In the genomic region with DNA sequence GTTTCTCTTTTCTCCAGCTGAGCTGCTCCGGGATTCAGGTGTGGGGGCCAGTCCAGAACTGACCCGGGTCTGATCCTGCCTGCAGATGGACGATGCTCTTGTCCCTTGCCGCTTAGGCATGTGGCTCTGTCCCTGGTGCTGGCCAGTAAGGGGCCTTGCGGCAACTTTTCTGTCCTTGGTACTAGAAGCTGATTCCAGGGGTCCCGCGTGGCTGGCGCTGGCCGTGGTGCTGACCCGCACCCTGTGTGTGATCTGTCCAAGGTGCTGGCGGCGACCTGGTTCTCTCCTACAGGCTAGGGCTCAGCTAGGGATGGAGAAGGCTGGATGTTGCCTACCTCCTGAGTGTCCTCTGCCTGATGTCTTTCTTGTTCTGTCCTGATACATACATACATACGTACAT, we compare ENCODE assay signal across 10 mouse cellular contexts. TPM values are rescaled to one million over a fixed set of nuclear protein-coding genes. Genes with fewer than 3 reads are reported as not detected.
A peak's percentile ranks its signal among the peaks of the same experiment; 100 is the strongest.
DNase-seq lines count a peak whose midpoint lies in the region; ATAC-seq and TF ChIP-seq lines count a peak whose summit lies in the region.
"Had no signal": no experiment of that assay in that cellular context is flagged by ENCODE, and none has a peak within 500 bp of the region (broad histone marks: within the 10 kb centered on the region; RNA-seq: fewer than 3 reads in every experiment).

No protein-coding gene starts in this region.

- H3K4me3 ChIP-seq in heart, embryonic 10.5 days, result no peak overlapping the region
- H3K4me3 ChIP-seq in heart, embryonic 11.5 days (ENCODE audit: low read depth, low read length), result no peak overlapping the region
- H3K4me3 ChIP-seq in G1E (ENCODE audit: low read depth, low read length), result no peak overlapping the region
- H3K4me3 ChIP-seq in embryonic facial prominence, embryonic 14.5 days (ENCODE audit: low read depth, low read length), result no peak overlapping the region
- no peak overlapping the region for H3K4me3 ChIP-seq in liver, embryonic 16.5 days (ENCODE audit: low read depth, low read length)
- H3K4me3 ChIP-seq: heart, adult 2 months; neural tube, embryonic 13.5 days had no signal

- no peak for ATAC-seq in heart, embryonic 11.5 days (replicated peaks; ENCODE audit: insufficient number of reproducible peaks, low FRiP score, low TSS enrichment)
- no peak; the same call in 1 of the 2 replicates for ATAC-seq in G1E (ENCODE audit: extremely low read depth, insufficient number of reproducible peaks, low FRiP score, poor library complexity, severe bottlenecking)
- peak; percentile 49; the same call in 1 of the 2 replicates for ATAC-seq in embryonic facial prominence, embryonic 14.5 days (ENCODE audit: low read depth)
- ATAC-seq in liver, embryonic 16.5 days (ENCODE audit: low read depth), result 0 out of 2 replicates have a peak, but pooled peaks have one; percentile 7
- no peak for ATAC-seq in inflammation-experienced regulatory T-cells, adult 6 months

- H3K27ac ChIP-seq in heart, embryonic 10.5 days, result no peak overlapping the region
- H3K27ac ChIP-seq in heart, embryonic 11.5 days (ENCODE audit: low read depth, low read length), result no peak overlapping the region
- no peak overlapping the region for H3K27ac ChIP-seq in embryonic facial prominence, embryonic 14.5 days (replicated peaks; ENCODE audit: low read depth, low read length)
- H3K27ac ChIP-seq in liver, embryonic 16.5 days (ENCODE audit: low read length), result no peak overlapping the region
- H3K27ac ChIP-seq: heart, adult 2 months; neural tube, embryonic 13.5 days had no signal

- H3K36me3 ChIP-seq in heart, embryonic 10.5 days, result peaks cover 49% of the 10 kb centered on the region
- H3K36me3 ChIP-seq in heart, embryonic 11.5 days (ENCODE audit: control insufficient read depth, insufficient read depth, low read length), result peaks cover 20% of the 10 kb centered on the region
- H3K36me3 ChIP-seq in G1E (replicated peaks), result peaks cover 99% of the 10 kb centered on the region
- H3K36me3 ChIP-seq in embryonic facial prominence, embryonic 14.5 days (ENCODE audit: control insufficient read depth, insufficient read depth, low read length), result peaks cover 68% of the 10 kb centered on the region
- H3K36me3 ChIP-seq in liver, embryonic 16.5 days (ENCODE audit: control insufficient read depth, insufficient read depth), result peaks cover 14% of the 10 kb centered on the region

- 0 out of 2 replicates have a peak, but pooled peaks cover 2% of the 10 kb centered on the region for H3K4me1 ChIP-seq in heart, embryonic 10.5 days
- no peaks in the 10 kb centered on the region for H3K4me1 ChIP-seq in heart, embryonic 11.5 days (ENCODE audit: control insufficient read depth, insufficient read depth, low read length)
- H3K4me1 ChIP-seq in G1E (ENCODE audit: insufficient read depth, low read depth, low read length), result peaks cover 22% of the 10 kb centered on the region
- no peaks in the 10 kb centered on the region for H3K4me1 ChIP-seq in embryonic facial prominence, embryonic 14.5 days (ENCODE audit: control insufficient read depth, insufficient read depth, low read length)
- peaks cover 13% of the 10 kb centered on the region for H3K4me1 ChIP-seq in liver, embryonic 16.5 days (ENCODE audit: control insufficient read depth, low read depth, low read length)
- H3K4me1 ChIP-seq: neural tube, embryonic 13.5 days had no signal

- TF ChIP-seq CTCF in G1E (IDR thresholded peaks at IDR 0.05; ENCODE audit: low read depth, low read length), result no peak

- 14% methylated on average over 13 of the region's 13 CpGs for WGBS in heart, embryonic 10.5 days
- 17% methylated on average over 13 of the region's 13 CpGs for WGBS in heart, embryonic 11.5 days (ENCODE audit: insufficient replicate concordance)
- 15% methylated on average over 11 of the region's 13 CpGs for WGBS in embryonic facial prominence, embryonic 14.5 days
- 35% methylated on average over 13 of the region's 13 CpGs for WGBS in liver, embryonic 16.5 days (ENCODE audit: insufficient replicate concordance)

- peak; percentile 94 for DNase-seq in heart, embryonic 10.5 days (ENCODE audit: low spot score)
- peak; percentile 60 for DNase-seq in G1E (ENCODE audit: low spot score)
- DNase-seq in embryonic facial prominence, embryonic 14.5 days (ENCODE audit: low spot score), result peak; percentile 78
- peak; percentile 75 for DNase-seq in thymus, postnatal 4 days
- DNase-seq in layer of hippocampus, adult 18-20 months (ENCODE audit: low spot score in 2 of 2), result no peak

- no peak overlapping the region for H3K4me2 ChIP-seq in heart, embryonic 11.5 days
- no peak overlapping the region for H3K4me2 ChIP-seq in embryonic facial prominence, embryonic 14.5 days (ENCODE audit: low read depth, low read length)
- no peak overlapping the region for H3K4me2 ChIP-seq in liver, embryonic 16.5 days (ENCODE audit: low read depth, low read length)
- H3K4me2 ChIP-seq: neural tube, embryonic 13.5 days had no signal

- no peak overlapping the region for H3K9ac ChIP-seq in heart, embryonic 11.5 days (ENCODE audit: low read depth, low read length)
- no peak overlapping the region for H3K9ac ChIP-seq in embryonic facial prominence, embryonic 14.5 days (ENCODE audit: low read depth, low read length)
- no peak overlapping the region for H3K9ac ChIP-seq in liver, embryonic 16.5 days (ENCODE audit: low read depth, low read length)
- H3K9ac ChIP-seq: neural tube, embryonic 13.5 days had no signal

- H3K27me3 ChIP-seq in heart, embryonic 10.5 days (ENCODE audit: insufficient read depth, poor library complexity, severe bottlenecking), result no peaks in the 10 kb centered on the region
- H3K27me3 ChIP-seq in heart, embryonic 11.5 days (ENCODE audit: control insufficient read depth, insufficient read depth, low read length), result no peaks in the 10 kb centered on the region
- no peaks in the 10 kb centered on the region for H3K27me3 ChIP-seq in G1E (ENCODE audit: insufficient read depth, low read length)
- no peaks in the 10 kb centered on the region for H3K27me3 ChIP-seq in embryonic facial prominence, embryonic 14.5 days (replicated peaks; ENCODE audit: control insufficient read depth, insufficient read depth, low read length)
- no peaks in the 10 kb centered on the region for H3K27me3 ChIP-seq in liver, embryonic 16.5 days (ENCODE audit: control insufficient read depth, insufficient read depth, low read depth, low read length)
- H3K27me3 ChIP-seq: neural tube, embryonic 13.5 days had no signal

- no peaks in the 10 kb centered on the region for H3K9me3 ChIP-seq in heart, embryonic 10.5 days
- no peaks in the 10 kb centered on the region for H3K9me3 ChIP-seq in heart, embryonic 11.5 days (replicated peaks; ENCODE audit: control insufficient read depth, low read length)
- H3K9me3 ChIP-seq in G1E (replicated peaks), result no peaks in the 10 kb centered on the region
- no peaks in the 10 kb centered on the region for H3K9me3 ChIP-seq in embryonic facial prominence, embryonic 14.5 days (ENCODE audit: control insufficient read depth, low read length)
- no peaks in the 10 kb centered on the region for H3K9me3 ChIP-seq in liver, embryonic 16.5 days (replicated peaks; ENCODE audit: control insufficient read depth, low read length)
- H3K9me3 ChIP-seq: neural tube, embryonic 13.5 days had no signal

RNA-seq across cellular contexts. Expression of gene Tas1r3, which starts 3.8 kb away (rescaled TPM):
- polyA plus RNA-seq in heart, embryonic 10.5 days (2016; fragmentation: Nextera tagmentation; extraction: Ambion mirVana), result 0.13 and 0.14 TPM in 2 replicates
- 0.11 and 0.18 TPM in 2 replicates for polyA plus RNA-seq in heart, embryonic 11.5 days (2014; fragmentation: Nextera tagmentation; extraction: Ambion mirVana)
- 1.6 and 1.7 TPM in 2 replicates for total RNA-seq in G1E (2014; fragmentation: Nextera tagmentation)
- 0.52 and 0.60 TPM in 2 replicates for total RNA-seq in G1E (2017)
- polyA plus RNA-seq in G1E (2012), result 0.02 and 0.03 TPM in 2 replicates
- 0.36 and 0.38 TPM in 2 replicates for polyA plus RNA-seq in embryonic facial prominence, embryonic 14.5 days (2014; fragmentation: Nextera tagmentation; extraction: Ambion mirVana)
- polyA plus RNA-seq in liver, embryonic 16.5 days (2015; fragmentation: Nextera tagmentation; extraction: Ambion mirVana), result 0.11 and 0.14 TPM in 2 replicates
- under 1 TPM; 0.16 to 0.40 (median 0.30) TPM for polyA plus RNA-seq in inflammation-experienced regulatory T-cells, adult 6 months (2017; shearing (Covaris generic))
- total RNA-seq in layer of hippocampus, adult 18-20 months (2021), result under 1 TPM; 0.30 to 0.35 TPM

RNA-seq across cellular contexts. Expression of gene Cptp, which starts 9.9 kb away (rescaled TPM):
- polyA plus RNA-seq in heart, embryonic 10.5 days (2016; fragmentation: Nextera tagmentation; extraction: Ambion mirVana), result 14.0 and 16.2 TPM in 2 replicates
- 12.2 and 12.8 TPM in 2 replicates for polyA plus RNA-seq in heart, embryonic 11.5 days (2014; fragmentation: Nextera tagmentation; extraction: Ambion mirVana)
- 6.7 and 11.8 TPM in 2 replicates for total RNA-seq in G1E (2014; fragmentation: Nextera tagmentation)
- 9.3 and 9.5 TPM in 2 replicates for total RNA-seq in G1E (2017)
- polyA plus RNA-seq in G1E (2012), result 1.1 and 3.6 TPM in 2 replicates
- 15.6 and 16.5 TPM in 2 replicates for polyA plus RNA-seq in embryonic facial prominence, embryonic 14.5 days (2014; fragmentation: Nextera tagmentation; extraction: Ambion mirVana)
- polyA plus RNA-seq in liver, embryonic 16.5 days (2015; fragmentation: Nextera tagmentation; extraction: Ambion mirVana), result 7.1 and 8.4 TPM in 2 replicates
- polyA plus RNA-seq in inflammation-experienced regulatory T-cells, adult 6 months (2017; shearing (Covaris generic)), result 10 to 100 TPM; 14.2 to 19.2 (median 19.1) TPM
- total RNA-seq in layer of hippocampus, adult 18-20 months (2021), result 10 to 100 TPM; 31.9 to 33.2 TPM

RNA-seq across cellular contexts. Expression of gene Ints11, which starts 10.0 kb away (rescaled TPM):
- polyA plus RNA-seq in heart, embryonic 10.5 days (2016; fragmentation: Nextera tagmentation; extraction: Ambion mirVana), result 52.1 and 73.9 TPM in 2 replicates
- 40.7 and 45.6 TPM in 2 replicates for polyA plus RNA-seq in heart, embryonic 11.5 days (2014; fragmentation: Nextera tagmentation; extraction: Ambion mirVana)
- 35.6 and 47.3 TPM in 2 replicates for total RNA-seq in G1E (2014; fragmentation: Nextera tagmentation)
- 43.5 and 63.3 TPM in 2 replicates for total RNA-seq in G1E (2017)
- polyA plus RNA-seq in G1E (2012), result 21.7 and 26.8 TPM in 2 replicates
- 53.5 and 68.4 TPM in 2 replicates for polyA plus RNA-seq in embryonic facial prominence, embryonic 14.5 days (2014; fragmentation: Nextera tagmentation; extraction: Ambion mirVana)
- 31.8 and 33.1 TPM in 2 replicates for polyA plus RNA-seq in liver, embryonic 16.5 days (2015; fragmentation: Nextera tagmentation; extraction: Ambion mirVana)
- polyA plus RNA-seq in inflammation-experienced regulatory T-cells, adult 6 months (2017; shearing (Covaris generic)), result 10 to 100 TPM; 81.9 to 88.2 (median 86.6) TPM
- 10 to 100 TPM; 29.0 to 33.8 TPM for total RNA-seq in layer of hippocampus, adult 18-20 months (2021)

RNA-seq across cellular contexts. Expression of gene Dvl1, which starts 12.1 kb away (rescaled TPM):
- 2.8 and 3.6 TPM in 2 replicates for polyA plus RNA-seq in heart, embryonic 10.5 days (2016; fragmentation: Nextera tagmentation; extraction: Ambion mirVana)
- 5.8 and 6.8 TPM in 2 replicates for polyA plus RNA-seq in heart, embryonic 11.5 days (2014; fragmentation: Nextera tagmentation; extraction: Ambion mirVana)
- total RNA-seq in G1E (2014; fragmentation: Nextera tagmentation) (14.4 and 16.8 TPM in 2 replicates), G1E (2017) (9.2 and 13.7 TPM in 2 replicates)
- 77.7 and 92.8 TPM in 2 replicates for polyA plus RNA-seq in G1E (2012)
- polyA plus RNA-seq in embryonic facial prominence, embryonic 14.5 days (2014; fragmentation: Nextera tagmentation; extraction: Ambion mirVana), result 9.7 and 12.0 TPM in 2 replicates
- polyA plus RNA-seq in liver, embryonic 16.5 days (2015; fragmentation: Nextera tagmentation; extraction: Ambion mirVana), result 1.9 TPM in 2 replicates
- polyA plus RNA-seq in inflammation-experienced regulatory T-cells, adult 6 months (2017; shearing (Covaris generic)), result 1 to 10 TPM; 2.0 to 3.8 (median 3.5) TPM
- total RNA-seq in layer of hippocampus, adult 18-20 months (2021), result 10 to 100 TPM; 85.4 to 86.9 TPM

RNA-seq across cellular contexts. Expression of gene Mxra8, which starts 19.8 kb away (rescaled TPM):
- polyA plus RNA-seq in heart, embryonic 10.5 days (2016; fragmentation: Nextera tagmentation; extraction: Ambion mirVana), result 39.0 and 50.5 TPM in 2 replicates
- 34.5 and 37.2 TPM in 2 replicates for polyA plus RNA-seq in heart, embryonic 11.5 days (2014; fragmentation: Nextera tagmentation; extraction: Ambion mirVana)
- total RNA-seq in G1E (2014; fragmentation: Nextera tagmentation) (not detected in 2 replicates), G1E (2017) (0.33 and 0.46 TPM in 2 replicates)
- polyA plus RNA-seq in G1E (2012), result not detected in 2 replicates
- polyA plus RNA-seq in embryonic facial prominence, embryonic 14.5 days (2014; fragmentation: Nextera tagmentation; extraction: Ambion mirVana), result 138 and 142 TPM in 2 replicates
- 8.2 and 10.2 TPM in 2 replicates for polyA plus RNA-seq in liver, embryonic 16.5 days (2015; fragmentation: Nextera tagmentation; extraction: Ambion mirVana)
- polyA plus RNA-seq in inflammation-experienced regulatory T-cells, adult 6 months (2017; shearing (Covaris generic)), result 10 to 100 TPM in 2 of 3 experiments, under 1 TPM in 1; 0.69 to 18.3 (median 16.4) TPM
- 1 to 10 TPM; 5.6 to 6.9 TPM for total RNA-seq in layer of hippocampus, adult 18-20 months (2021)

Comparison
In these comparisons a context has a peak if more than half of its experiments do, and no peak if none do; other contexts are left out.
1. DNase-seq: peak in heart, embryonic 10.5 days (single experiment), G1E (single experiment), embryonic facial prominence, embryonic 14.5 days (single experiment) and thymus, postnatal 4 days (single experiment); none in layer of hippocampus, adult 18-20 months (0 of 2).
2. ATAC-seq: peak in embryonic facial prominence, embryonic 14.5 days (single experiment) and liver, embryonic 16.5 days (single experiment); none in heart, embryonic 11.5 days (single experiment), G1E (single experiment) and inflammation-experienced regulatory T-cells, adult 6 months (single experiment).